Comparison of ENCODE assay signal across 11 mouse cellular contexts in the genomic region with DNA sequence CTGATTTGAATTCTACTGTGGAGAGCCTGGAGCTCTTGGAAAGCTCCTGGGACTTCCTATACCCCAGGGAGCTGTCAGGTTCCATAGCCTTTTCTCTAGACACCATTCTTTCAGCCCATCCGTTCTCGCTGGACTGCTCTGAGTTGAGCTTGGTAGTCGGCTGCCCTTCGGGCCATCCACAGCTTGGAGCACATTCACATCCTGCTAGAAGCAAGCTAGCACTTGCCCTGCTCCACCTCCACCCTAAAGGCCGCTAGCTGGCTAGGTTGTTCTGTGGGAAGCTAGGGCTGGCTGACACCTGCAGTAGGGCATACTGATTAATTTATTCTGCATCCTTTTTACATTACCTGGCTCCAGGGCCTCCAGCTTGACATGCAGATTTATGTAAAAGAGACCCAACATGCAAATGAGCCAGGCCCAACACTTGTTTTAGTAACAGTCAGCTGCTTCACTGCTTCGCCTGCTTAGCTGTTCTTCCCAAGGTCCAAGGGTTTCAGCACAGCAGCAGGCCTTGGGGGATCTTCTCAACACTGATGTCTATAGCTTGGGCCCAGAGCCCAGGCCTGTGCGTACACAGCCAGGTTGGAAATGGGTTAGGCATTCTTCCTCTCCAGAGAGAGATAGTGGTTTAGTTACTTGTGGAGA. TPM values are rescaled to one million over a fixed set of nuclear protein-coding genes. Genes with fewer than 3 reads are reported as not detected.
DNase-seq lines count a peak whose midpoint lies in the region; ATAC-seq lines count a peak whose summit lies in the region.
"Had no signal": no experiment of that assay in that cellular context is flagged by ENCODE, and none has a peak within 500 bp of the region (broad histone marks: within the 10 kb centered on the region; RNA-seq: fewer than 3 reads in every experiment).

No protein-coding gene starts in this region.

- ATAC-seq in frontal cortex, adult (ENCODE audit: low TSS enrichment) = peak; percentile 83
- ATAC-seq in erythroid progenitor cell, adult 5-6 weeks (replicated peaks; ENCODE audit: low FRiP score, poor library complexity, severe bottlenecking) = no peak
- ATAC-seq: Patski had no signal

- no peak for DNase-seq in frontal cortex, postnatal 10 days (ENCODE audit: low spot score in 2 of 2)
- DNase-seq in retina, postnatal 1 day = peak; percentile 52
- no peak for DNase-seq in retina, embryonic 14.5 days (ENCODE audit: low spot score)
- peak; percentile 29 to 38 for DNase-seq in frontal cortex, postnatal 14 days (ENCODE audit: low spot score in 2 of 2)
- DNase-seq in right cerebral cortex, postnatal 36 days (ENCODE audit: low spot score in 2 of 2) = peak; percentile 24 to 56
- DNase-seq in gastrocnemius, adult 8-10 months (ENCODE audit: low spot score in 2 of 2) = no peak
- DNase-seq: cerebellum, adult 9-10 months; kidney, postnatal 25 days had no signal

RNA-seq across cellular contexts. Expression of gene Vps8, which starts 49.5 kb away (rescaled TPM):
- total RNA-seq in gastrocnemius, adult 8-10 months (2022) = 1 to 10 TPM; 7.1 to 8.4 (median 7.6) TPM
- 1.8 and 5.0 TPM in 2 replicates for total RNA-seq in erythroid progenitor cell, adult 5-6 weeks (2015; ENCODE audit: low replicate concordance)
- 4.9 and 7.9 TPM in 2 replicates for total RNA-seq in erythroid progenitor cell, adult 5-6 weeks (2017; ENCODE audit: low replicate concordance)

Comparison
In these comparisons a context has a peak if more than half of its experiments do, and no peak if none do; other contexts are left out.
1. DNase-seq: peak in retina, postnatal 1 day (single experiment), frontal cortex, postnatal 14 days (2 of 2) and right cerebral cortex, postnatal 36 days (2 of 2); none in frontal cortex, postnatal 10 days (0 of 2), retina, embryonic 14.5 days (single experiment) and gastrocnemius, adult 8-10 months (0 of 2).